Mouse (Mus musculus): ENCODE measurements around the gene Msh3. TPM values are rescaled to one million over a fixed set of nuclear protein-coding genes. Genes with fewer than 3 reads are reported as not detected.

Gene Msh3
- polyA plus RNA-seq, 1 experiment from 2014 or later = 38.6 TPM

GRCm38 (mm10) chr13:92326030-92326429 lies 28.8 kb downstream of the Msh3 start:
- no peaks in the 10 kb centered on the region for H3K9me3 ChIP-seq
- no peak overlapping the region for H3K27ac ChIP-seq
- ATAC-seq (ENCODE audit: insufficient number of reproducible peaks, insufficient read depth, low FRiP score, low TSS enrichment) = no peak
- H3K36me3 ChIP-seq = no peaks in the 10 kb centered on the region; the same call in 1 of the 2 replicates
- no peaks in the 10 kb centered on the region for H3K4me1 ChIP-seq
- H3K4me2 ChIP-seq (replicated peaks) = no peak overlapping the region
- no peak overlapping the region for H3K9ac ChIP-seq
- no peaks in the 10 kb centered on the region for H3K27me3 ChIP-seq
- H3K4me3 ChIP-seq = no peak overlapping the region
- WGBS = 75% methylated on average over 5 of the region's 5 CpGs

GRCm38 (mm10) chr13:92320770-92321169 lies 34.0 kb downstream of the Msh3 start:
- no peaks in the 10 kb centered on the region for H3K9me3 ChIP-seq
- no peaks in the 10 kb centered on the region for H3K4me1 ChIP-seq
- H3K4me2 ChIP-seq (replicated peaks) = no peak overlapping the region
- no peaks in the 10 kb centered on the region for H3K27me3 ChIP-seq
- no peak overlapping the region for H3K27ac ChIP-seq
- H3K36me3 ChIP-seq = peaks cover 8% of the 10 kb centered on the region; the same call in 1 of the 2 replicates
- no peak for ATAC-seq (ENCODE audit: insufficient number of reproducible peaks, insufficient read depth, low FRiP score, low TSS enrichment)
- no peak overlapping the region for H3K4me3 ChIP-seq
- WGBS = 66% methylated on average over 5 of the region's 5 CpGs
- H3K9ac ChIP-seq = no peak overlapping the region

GRCm38 (mm10) chr13:92314613-92315012 lies 40.2 kb downstream of the Msh3 start:
- H3K4me2 ChIP-seq (replicated peaks) = no peak overlapping the region
- H3K9ac ChIP-seq = no peak overlapping the region
- H3K4me3 ChIP-seq = no peak overlapping the region
- ATAC-seq (ENCODE audit: insufficient number of reproducible peaks, insufficient read depth, low FRiP score, low TSS enrichment) = no peak
- H3K36me3 ChIP-seq = peaks cover 18% of the 10 kb centered on the region
- WGBS = 85% methylated on average over 5 of the region's 5 CpGs
- H3K27me3 ChIP-seq = no peaks in the 10 kb centered on the region
- no peaks in the 10 kb centered on the region for H3K9me3 ChIP-seq
- no peak overlapping the region for H3K27ac ChIP-seq
- H3K4me1 ChIP-seq = no peaks in the 10 kb centered on the region

- Histone ChIP-seq H3K9me3 (no peaks in the 10 kb centered on the region), H3K27me3 (no peaks in the 10 kb centered on the region), H3K4me1 (0 out of 2 replicates have a peak, but pooled peaks cover 8% of the 10 kb centered on the region), H3K36me3 (peaks cover 17% of the 10 kb centered on the region), H3K4me2 (replicated peaks) (no peak within 1 kb of the TSS), H3K9ac (no peak within 1 kb of the TSS), H3K27ac (no peak within 1 kb of the TSS), H3K4me3 (no peak within 1 kb of the TSS)
- no peak for ATAC-seq (ENCODE audit: insufficient number of reproducible peaks, insufficient read depth, low FRiP score, low TSS enrichment)
- 98% methylated on average over 11 of the region's 11 CpGs for WGBS
These were observed 49.1 kb downstream of the Msh3 start, which contains the start of gene Gm20379 for GRCm38 (mm10) chr13:92305680-92306079. Gm20379 (plus strand) TSS chr13:92305980.

GRCm38 (mm10) chr13:92304291-92304690 lies 50.5 kb downstream of the Msh3 start:
- Histone ChIP-seq H3K27ac (no peak overlapping the region), H3K4me2 (replicated peaks) (no peak overlapping the region), H3K36me3 (peaks cover 17% of the 10 kb centered on the region; the same call in 1 of the 2 replicates), H3K4me1 (0 out of 2 replicates have a peak, but pooled peaks cover 8% of the 10 kb centered on the region), H3K9me3 (no peaks in the 10 kb centered on the region), H3K9ac (no peak overlapping the region), H3K27me3 (no peaks in the 10 kb centered on the region), H3K4me3 (no peak overlapping the region)
- WGBS = 96% methylated on average over 5 of the region's 5 CpGs
- ATAC-seq (ENCODE audit: insufficient number of reproducible peaks, insufficient read depth, low FRiP score, low TSS enrichment) = no peak

- Histone ChIP-seq H3K27me3 (no peaks in the 10 kb centered on the region), H3K9me3 (no peaks in the 10 kb centered on the region), H3K36me3 (peaks cover 12% of the 10 kb centered on the region; the same call in 1 of the 2 replicates), H3K4me1 (0 out of 2 replicates have a peak, but pooled peaks cover 8% of the 10 kb centered on the region), H3K27ac (no peak overlapping the region), H3K9ac (no peak overlapping the region), H3K4me3 (no peak overlapping the region), H3K4me2 (replicated peaks) (no peak overlapping the region)
- WGBS = 79% methylated on average over 8 of the region's 8 CpGs
- ATAC-seq (ENCODE audit: insufficient number of reproducible peaks, insufficient read depth, low FRiP score, low TSS enrichment) = no peak
These were observed 51.5 kb downstream of the Msh3 start for GRCm38 (mm10) chr13:92303062-92303948.

- Histone ChIP-seq H3K9me3 (no peaks in the 10 kb centered on the region), H3K27ac (no peak overlapping the region), H3K4me1 (0 out of 2 replicates have a peak, but pooled peaks cover 8% of the 10 kb centered on the region), H3K9ac (no peak overlapping the region), H3K4me3 (no peak overlapping the region), H3K4me2 (replicated peaks) (no peak overlapping the region), H3K27me3 (no peaks in the 10 kb centered on the region), H3K36me3 (0 out of 2 replicates have a peak, but pooled peaks cover 8% of the 10 kb centered on the region)
- ATAC-seq (ENCODE audit: insufficient number of reproducible peaks, insufficient read depth, low FRiP score, low TSS enrichment) = no peak
- 59% methylated on average over 4 of the region's 4 CpGs for WGBS
These were observed 52.3 kb downstream of the Msh3 start for GRCm38 (mm10) chr13:92302466-92302865.

GRCm38 (mm10) chr13:92301754-92302153 lies 53.0 kb downstream of the Msh3 start:
- no peak for ATAC-seq (ENCODE audit: insufficient number of reproducible peaks, insufficient read depth, low FRiP score, low TSS enrichment)

GRCm38 (mm10) chr13:92299522-92299921 lies 55.3 kb downstream of the Msh3 start:
- 69% methylated on average over 1 of the region's 1 CpGs for WGBS
- 0 out of 2 replicates have a peak, but pooled peaks cover 8% of the 10 kb centered on the region for H3K36me3 ChIP-seq

More at GRCm38 (mm10) chr13:92301754-92302153, 53.0 kb downstream of the Msh3 start:
- Histone ChIP-seq H3K27me3 (no peaks in the 10 kb centered on the region), H3K27ac (no peak overlapping the region), H3K4me1 (0 out of 2 replicates have a peak, but pooled peaks cover 8% of the 10 kb centered on the region), H3K36me3 (0 out of 2 replicates have a peak, but pooled peaks cover 8% of the 10 kb centered on the region), H3K9ac (no peak overlapping the region), H3K9me3 (no peaks in the 10 kb centered on the region), H3K4me2 (replicated peaks) (no peak overlapping the region), H3K4me3 (no peak overlapping the region)
- WGBS = 75% methylated on average over 4 of the region's 4 CpGs

GRCm38 (mm10) chr13:92297021-92297420 lies 57.8 kb downstream of the Msh3 start:
- Histone ChIP-seq H3K4me3 (no peak overlapping the region), H3K36me3 (0 out of 2 replicates have a peak, but pooled peaks cover 8% of the 10 kb centered on the region), H3K9me3 (no peaks in the 10 kb centered on the region), H3K9ac (no peak overlapping the region), H3K27me3 (no peaks in the 10 kb centered on the region), H3K4me1 (0 out of 2 replicates have a peak, but pooled peaks cover 4% of the 10 kb centered on the region), H3K27ac (no peak overlapping the region), H3K4me2 (replicated peaks) (no peak overlapping the region)
- ATAC-seq (ENCODE audit: insufficient number of reproducible peaks, insufficient read depth, low FRiP score, low TSS enrichment) = no peak
- 92% methylated on average over 2 of the region's 2 CpGs for WGBS

More at GRCm38 (mm10) chr13:92299522-92299921, 55.3 kb downstream of the Msh3 start:
- no peak overlapping the region for H3K4me2 ChIP-seq (replicated peaks)
- H3K27me3 ChIP-seq = no peaks in the 10 kb centered on the region
- no peak overlapping the region for H3K27ac ChIP-seq
- H3K4me1 ChIP-seq = 0 out of 2 replicates have a peak, but pooled peaks cover 8% of the 10 kb centered on the region
- H3K9me3 ChIP-seq = no peaks in the 10 kb centered on the region
- ATAC-seq (ENCODE audit: insufficient number of reproducible peaks, insufficient read depth, low FRiP score, low TSS enrichment) = no peak
- no peak overlapping the region for H3K9ac ChIP-seq
- H3K4me3 ChIP-seq = no peak overlapping the region

- Histone ChIP-seq H3K9ac (no peak overlapping the region), H3K36me3 (0 out of 2 replicates have a peak, but pooled peaks cover 9% of the 10 kb centered on the region), H3K9me3 (no peaks in the 10 kb centered on the region), H3K4me3 (no peak overlapping the region), H3K4me2 (replicated peaks) (no peak overlapping the region), H3K4me1 (0 out of 2 replicates have a peak, but pooled peaks cover under 1% of the 10 kb centered on the region), H3K27ac (no peak overlapping the region), H3K27me3 (no peaks in the 10 kb centered on the region)
- 93% methylated on average over 4 of the region's 4 CpGs for WGBS
- ATAC-seq (ENCODE audit: insufficient number of reproducible peaks, insufficient read depth, low FRiP score, low TSS enrichment) = no peak
These were observed 58.3 kb downstream of the Msh3 start for GRCm38 (mm10) chr13:92296490-92296889.

GRCm38 (mm10) chr13:92293883-92294282 lies 60.9 kb downstream of the Msh3 start:
- Histone ChIP-seq H3K9ac (no peak overlapping the region), H3K4me3 (no peak overlapping the region), H3K4me2 (replicated peaks) (no peak overlapping the region), H3K4me1 (no peaks in the 10 kb centered on the region), H3K9me3 (no peaks in the 10 kb centered on the region), H3K36me3 (peaks cover 24% of the 10 kb centered on the region), H3K27me3 (no peaks in the 10 kb centered on the region), H3K27ac (no peak overlapping the region)
- ATAC-seq (ENCODE audit: insufficient number of reproducible peaks, insufficient read depth, low FRiP score, low TSS enrichment) = no peak
- 81% methylated on average over 5 of the region's 5 CpGs for WGBS

Measured in embryonic facial prominence, embryonic 12.5 days (tissue).